Mouse (Mus musculus) kidney, embryonic 15.5 days (tissue): Measurements from ENCODE around the gene Gnb1l. TPM values are rescaled to one million over a fixed set of nuclear protein-coding genes. Genes with fewer than 3 reads are reported as not detected.
"Not testable (repeated sequence)": the region's sequence is repeated elsewhere in the genome, so short reads cannot be mapped to it uniquely, and the experiment has no call there.

Source experiments
- ATAC-seq: fragments of 200-750 bp; cut with Nextera tagmentation; replicated peaks from 2 replicates; pipeline ENCODE4 v1.8.0; 2017; ENCODE audit warnings: moderate TSS enrichment; ENCODE audit not compliant: low FRiP score
- H3K27ac ChIP-seq: fragments of 300-500 bp; sonication (generic); 2 replicates; pipeline ENCODE4 v1.5.1; 2015; ENCODE audit warnings: mild to moderate bottlenecking, inconsistent platforms
- H3K27me3 ChIP-seq: fragments of 300-500 bp; sonication (generic); 2 replicates; pipeline ENCODE4 v1.6.1; 2015; ENCODE audit warnings: inconsistent platforms
- H3K36me3 ChIP-seq: fragments of 300-500 bp; sonication (generic); 2 replicates; pipeline ENCODE4 v1.6.1; 2015; ENCODE audit warnings: inconsistent platforms
- H3K4me1 ChIP-seq: fragments of 300-500 bp; sonication (generic); 2 replicates; pipeline ENCODE4 v1.6.1; 2015; ENCODE audit warnings: inconsistent platforms
- H3K4me2 ChIP-seq: fragments of 300-500 bp; sonication (generic); 2 replicates; pipeline ENCODE4 v1.6.1; 2015; ENCODE audit warnings: moderate library complexity, mild to moderate bottlenecking, inconsistent platforms
- H3K4me3 ChIP-seq: fragments of 300-500 bp; sonication (generic); replicated peaks from 2 replicates; pipeline ENCODE4 v1.5.1; 2015; ENCODE audit warnings: mild to moderate bottlenecking, inconsistent platforms
- H3K9ac ChIP-seq: fragments of 300-500 bp; sonication (generic); 2 replicates; pipeline ENCODE4 v1.6.1; 2015; ENCODE audit warnings: mild to moderate bottlenecking, inconsistent platforms
- H3K9me3 ChIP-seq: fragments of 300-500 bp; sonication (generic); replicated peaks from 2 replicates; pipeline ENCODE4 v1.6.1; 2016; ENCODE audit warnings: inconsistent platforms
- WGBS: fragments of 180-500 bp; shearing (Covaris S2); methylation state at CpG from one replicate; pipeline ENCODE4 v1.1.7; 2015; ENCODE audit warnings: mixed read lengths; 5-methylcytosine and 5-hydroxymethylcytosine counted together
- polyA plus RNA-seq: library from polyadenylated mRNA; unstranded; fragments of >200 nt; fragmentation: Nextera tagmentation; extraction: Ambion mirVana; gene quantifications from 2 replicates; pipeline ENCODE4 v1.2.1, GENCODE M21; 2015

The Gnb1l gene
- polyA plus RNA-seq, 1 experiment from 2014 or later, result 17.2 TPM

GRCm38 (mm10) chr16:18513508-18513907 lies 15.0 kb downstream of the Gnb1l start:
- H3K4me1 ChIP-seq, result peaks cover 6% of the 10 kb centered on the region; the same call in 1 of the 2 replicates
- no peak overlapping the region for H3K4me2 ChIP-seq
- no peak overlapping the region for H3K27ac ChIP-seq
- no peak for ATAC-seq
- no peaks in the 10 kb centered on the region for H3K27me3 ChIP-seq
- H3K9ac ChIP-seq, result no peak overlapping the region
- no peaks in the 10 kb centered on the region for H3K9me3 ChIP-seq
- no peak overlapping the region for H3K4me3 ChIP-seq
- no peaks in the 10 kb centered on the region for H3K36me3 ChIP-seq
- 43% methylated on average over 6 of the region's 6 CpGs for WGBS

- H3K4me2 ChIP-seq, result no peak overlapping the region
- H3K4me3 ChIP-seq, result no peak overlapping the region
- no peaks in the 10 kb centered on the region for H3K36me3 ChIP-seq
- no peak for ATAC-seq
- no peaks in the 10 kb centered on the region for H3K9me3 ChIP-seq
- no peaks in the 10 kb centered on the region for H3K27me3 ChIP-seq
- H3K4me1 ChIP-seq, result no peaks in the 10 kb centered on the region
- no peak overlapping the region for H3K27ac ChIP-seq
- no peak overlapping the region for H3K9ac ChIP-seq
Measured at GRCm38 (mm10) chr16:18518091-18518490, 19.6 kb downstream of the Gnb1l start.

GRCm38 (mm10) chr16:18523563-18524245 lies 25.2 kb downstream of the Gnb1l start:
- Histone ChIP-seq H3K36me3 (no peaks in the 10 kb centered on the region), H3K4me2 (no peak overlapping the region), H3K4me3 (no peak overlapping the region), H3K4me1 (no peaks in the 10 kb centered on the region), H3K27ac (no peak overlapping the region), H3K27me3 (no peaks in the 10 kb centered on the region), H3K9me3 (no peaks in the 10 kb centered on the region), H3K9ac (no peak overlapping the region)
- WGBS, result 91% methylated on average over 8 of the region's 8 CpGs
- no peak for ATAC-seq

- no peak overlapping the region for H3K27ac ChIP-seq
- H3K9me3 ChIP-seq, result peaks cover 6% of the 10 kb centered on the region; the same call in 1 of the 2 replicates
- 74% methylated on average over 5 of the region's 5 CpGs for WGBS
- H3K4me2 ChIP-seq, result no peak overlapping the region
- no peak overlapping the region for H3K9ac ChIP-seq
- H3K27me3 ChIP-seq, result no peaks in the 10 kb centered on the region
- no peak for ATAC-seq
- H3K4me1 ChIP-seq, result no peaks in the 10 kb centered on the region
- H3K4me3 ChIP-seq, result no peak overlapping the region
- no peaks in the 10 kb centered on the region for H3K36me3 ChIP-seq
Measured at GRCm38 (mm10) chr16:18528656-18529055, 30.1 kb downstream of the Gnb1l start.

GRCm38 (mm10) chr16:18533061-18533460 lies 34.5 kb downstream of the Gnb1l start:
- peak; percentile 100 for ATAC-seq
- H3K9me3 ChIP-seq, H3K4me2 ChIP-seq, H3K4me3 ChIP-seq, H3K4me1 ChIP-seq, H3K9ac ChIP-seq, H3K27ac ChIP-seq, H3K36me3 ChIP-seq, H3K27me3 ChIP-seq: not testable (repeated sequence)
- WGBS, result 87% methylated on average over 7 of the region's 7 CpGs

- H3K36me3 ChIP-seq, result no peaks in the 10 kb centered on the region
- no peaks in the 10 kb centered on the region for H3K9me3 ChIP-seq
- H3K27me3 ChIP-seq, result no peaks in the 10 kb centered on the region
- H3K27ac ChIP-seq, result no peak overlapping the region
- WGBS, result 85% methylated on average over 3 of the region's 3 CpGs
- no peak overlapping the region for H3K4me3 ChIP-seq
- H3K4me1 ChIP-seq, result no peaks in the 10 kb centered on the region
- H3K9ac ChIP-seq, result no peak overlapping the region
- no peak for ATAC-seq
- H3K4me2 ChIP-seq, result no peak overlapping the region
Measured at GRCm38 (mm10) chr16:18537407-18537990, 39.0 kb downstream of the Gnb1l start.

- Histone ChIP-seq H3K9ac (no peak overlapping the region), H3K4me2 (no peak overlapping the region), H3K27me3 (no peaks in the 10 kb centered on the region), H3K36me3 (no peaks in the 10 kb centered on the region), H3K27ac (no peak overlapping the region), H3K9me3 (no peaks in the 10 kb centered on the region), H3K4me1 (0 out of 2 replicates have a peak, but pooled peaks cover 6% of the 10 kb centered on the region), H3K4me3 (no peak overlapping the region)
- no peak for ATAC-seq
- WGBS, result 51% methylated on average over 6 of the region's 6 CpGs
Measured at GRCm38 (mm10) chr16:18539281-18539680, 40.8 kb downstream of the Gnb1l start.

- Histone ChIP-seq H3K4me2 (no peak overlapping the region), H3K9me3 (no peaks in the 10 kb centered on the region), H3K27me3 (no peaks in the 10 kb centered on the region), H3K9ac (no peak overlapping the region), H3K4me3 (no peak overlapping the region), H3K27ac (no peak overlapping the region), H3K4me1 (0 out of 2 replicates have a peak, but pooled peaks cover 8% of the 10 kb centered on the region), H3K36me3 (no peaks in the 10 kb centered on the region)
- 47% methylated on average over 8 of the region's 8 CpGs for WGBS
- 0 out of 2 replicates have a peak, but pooled peaks have one; percentile 49 for ATAC-seq
Measured at GRCm38 (mm10) chr16:18543151-18543829, 44.8 kb downstream of the Gnb1l start.

GRCm38 (mm10) chr16:18547891-18548290 lies 49.4 kb downstream of the Gnb1l start:
- WGBS, result 82% methylated on average over 5 of the region's 5 CpGs
- H3K4me2 ChIP-seq, result no peak overlapping the region

GRCm38 (mm10) chr16:18551604-18552003 lies 53.1 kb downstream of the Gnb1l start:
- peaks cover 41% of the 10 kb centered on the region for H3K4me1 ChIP-seq
- 0 out of 2 replicates have a peak overlapping the region, but pooled peaks have one; percentile 5 for H3K9ac ChIP-seq
- no peak overlapping the region for H3K4me3 ChIP-seq
- H3K27me3 ChIP-seq, result 0 out of 2 replicates have a peak, but pooled peaks cover 8% of the 10 kb centered on the region
- WGBS, result 18% methylated on average over 9 of the region's 9 CpGs
- no peak overlapping the region for H3K4me2 ChIP-seq
- peak; percentile 43 for ATAC-seq
- no peaks in the 10 kb centered on the region for H3K9me3 ChIP-seq
- no peak overlapping the region for H3K27ac ChIP-seq
- no peaks in the 10 kb centered on the region for H3K36me3 ChIP-seq

More at GRCm38 (mm10) chr16:18547891-18548290, 49.4 kb downstream of the Gnb1l start:
- H3K4me1 ChIP-seq, result peaks cover 34% of the 10 kb centered on the region
- H3K27me3 ChIP-seq, result 0 out of 2 replicates have a peak, but pooled peaks cover 4% of the 10 kb centered on the region
- no peak overlapping the region for H3K9ac ChIP-seq
- no peak overlapping the region for H3K4me3 ChIP-seq
- no peaks in the 10 kb centered on the region for H3K9me3 ChIP-seq
- no peak for ATAC-seq
- H3K36me3 ChIP-seq, result no peaks in the 10 kb centered on the region
- H3K27ac ChIP-seq, result no peak overlapping the region

- no peak overlapping the region for H3K9ac ChIP-seq
- WGBS, result 43% methylated on average over 11 of the region's 11 CpGs
- no peak overlapping the region for H3K4me2 ChIP-seq
- peaks cover 41% of the 10 kb centered on the region for H3K4me1 ChIP-seq
- no peak overlapping the region for H3K27ac ChIP-seq
- H3K27me3 ChIP-seq, result 0 out of 2 replicates have a peak, but pooled peaks cover 8% of the 10 kb centered on the region
- H3K4me3 ChIP-seq, result no peak overlapping the region
- no peaks in the 10 kb centered on the region for H3K36me3 ChIP-seq
- ATAC-seq, result peak; percentile 47
- no peaks in the 10 kb centered on the region for H3K9me3 ChIP-seq
Measured at GRCm38 (mm10) chr16:18552106-18552710, 53.7 kb downstream of the Gnb1l start.

GRCm38 (mm10) chr16:18554721-18555120 lies 56.2 kb downstream of the Gnb1l start:
- H3K9me3 ChIP-seq, result no peaks in the 10 kb centered on the region
- ATAC-seq, result no peak
- no peaks in the 10 kb centered on the region for H3K36me3 ChIP-seq
- H3K27me3 ChIP-seq, result 0 out of 2 replicates have a peak, but pooled peaks cover 4% of the 10 kb centered on the region
- no peak overlapping the region for H3K27ac ChIP-seq
- 48% methylated on average over 2 of the region's 2 CpGs for WGBS
- H3K4me2 ChIP-seq, result no peak overlapping the region
- peaks cover 41% of the 10 kb centered on the region for H3K4me1 ChIP-seq
- no peak overlapping the region for H3K4me3 ChIP-seq
- no peak overlapping the region for H3K9ac ChIP-seq
